Mouse (Mus musculus): ENCODE data around the gene Fam83c.

Gene Fam83c

DNA sequence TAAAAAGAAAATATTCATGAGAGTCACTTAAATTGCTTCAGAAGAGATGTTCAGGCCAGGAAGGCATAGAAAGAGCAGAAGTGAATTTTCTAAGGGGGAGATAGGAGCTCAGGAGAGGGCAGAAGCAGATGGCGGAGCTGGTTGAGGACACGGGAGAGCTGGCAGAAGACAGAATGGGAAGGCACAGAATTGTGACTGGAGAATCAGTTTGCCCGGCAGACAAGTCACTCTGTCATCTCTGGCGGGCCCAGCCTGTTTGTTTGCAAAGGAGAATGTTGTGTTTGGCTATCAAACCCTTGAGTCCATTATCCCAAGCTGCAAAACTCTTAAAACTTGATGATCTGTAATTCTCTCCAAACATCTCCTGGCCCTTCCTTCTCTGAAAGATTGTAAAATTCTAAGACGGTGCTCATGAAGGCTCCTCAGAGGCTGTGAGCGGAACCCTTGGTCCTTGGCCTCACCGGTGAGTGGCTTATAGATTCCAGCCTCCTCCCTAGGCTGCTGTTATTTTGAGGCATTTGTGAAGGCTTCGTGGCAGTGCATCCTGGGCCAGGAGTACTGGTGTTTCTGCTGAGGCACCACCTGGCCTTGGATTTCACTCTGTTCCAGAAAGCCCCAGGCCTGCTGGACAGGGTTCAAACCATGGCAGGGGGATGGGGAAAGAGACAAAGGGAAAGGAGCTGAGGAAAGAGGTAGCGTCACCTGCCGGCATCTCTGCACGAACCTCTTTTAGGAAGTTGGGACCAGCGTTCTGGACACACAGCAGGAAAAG lies 39.8 kb downstream of the Fam83c start:
- DNase-seq (ENCODE audit: low spot score) = no peak

DNA sequence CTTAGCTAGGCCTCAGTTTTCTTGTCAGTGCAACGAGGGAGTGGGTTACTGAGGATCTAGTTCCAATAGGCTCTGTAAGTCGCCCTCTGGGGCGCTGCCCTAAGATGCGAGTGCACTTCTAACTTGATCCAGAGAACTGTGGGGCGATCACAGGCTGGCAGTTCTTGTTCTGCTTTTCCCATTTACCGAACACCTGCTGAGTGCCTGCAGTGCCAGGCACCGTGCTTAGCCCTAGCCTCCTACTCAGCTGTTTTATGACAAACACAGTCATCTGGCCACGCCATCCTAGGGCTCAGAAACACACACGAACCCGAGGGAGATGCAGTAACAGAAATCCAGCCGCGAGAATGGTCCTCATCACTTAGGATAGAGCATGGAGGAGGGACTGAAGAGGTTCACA lies 41.8 kb downstream of the Fam83c start:
- DNase-seq (ENCODE audit: low spot score) = no peak

DNA sequence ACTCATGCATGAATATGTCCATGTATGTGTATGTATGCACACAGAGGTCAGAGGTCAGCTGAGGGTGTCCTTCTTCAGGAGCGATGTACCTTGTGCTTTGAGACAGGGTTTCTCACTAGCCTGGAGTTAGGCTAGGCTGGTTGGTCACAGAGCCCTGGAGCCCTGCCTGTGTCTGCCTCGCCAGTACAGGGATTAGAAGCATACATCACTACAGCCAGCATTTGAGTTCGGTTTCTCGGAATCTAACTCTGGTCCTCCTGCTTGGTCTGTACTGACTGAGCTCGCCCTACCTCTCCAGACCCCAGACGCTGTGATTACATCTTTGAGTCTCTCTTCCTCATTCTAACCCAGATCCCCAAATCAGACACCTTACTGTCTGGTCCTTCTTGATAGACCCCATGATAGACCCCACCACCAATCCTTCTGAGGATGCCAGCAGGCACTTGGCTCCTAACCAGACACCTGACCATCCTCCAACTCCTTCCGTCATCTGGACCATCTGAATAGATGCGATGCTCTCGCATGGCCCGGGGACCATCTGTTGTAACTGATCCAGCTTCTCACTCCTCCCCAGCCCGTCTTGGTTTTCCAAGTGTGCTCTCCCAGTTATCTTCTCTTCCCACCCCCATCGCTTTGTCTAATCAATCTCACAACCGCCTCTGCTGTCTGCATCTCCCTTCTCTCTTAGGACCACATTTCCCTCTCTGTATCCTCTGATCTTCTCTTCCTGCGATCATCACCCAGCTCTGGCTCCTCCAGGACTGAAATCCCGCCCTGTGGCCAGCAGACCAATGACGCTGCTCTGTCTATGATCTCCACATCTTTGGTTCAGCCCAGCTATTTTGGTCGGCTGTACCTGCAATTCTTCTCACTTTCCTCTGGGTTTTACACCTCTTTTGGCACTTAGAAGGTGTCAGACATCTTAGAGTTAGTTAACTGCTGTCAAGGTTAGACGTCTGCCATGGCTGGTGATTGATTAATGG lies 46.4 kb downstream of the Fam83c start:
- no peak for DNase-seq (ENCODE audit: low spot score)

DNA sequence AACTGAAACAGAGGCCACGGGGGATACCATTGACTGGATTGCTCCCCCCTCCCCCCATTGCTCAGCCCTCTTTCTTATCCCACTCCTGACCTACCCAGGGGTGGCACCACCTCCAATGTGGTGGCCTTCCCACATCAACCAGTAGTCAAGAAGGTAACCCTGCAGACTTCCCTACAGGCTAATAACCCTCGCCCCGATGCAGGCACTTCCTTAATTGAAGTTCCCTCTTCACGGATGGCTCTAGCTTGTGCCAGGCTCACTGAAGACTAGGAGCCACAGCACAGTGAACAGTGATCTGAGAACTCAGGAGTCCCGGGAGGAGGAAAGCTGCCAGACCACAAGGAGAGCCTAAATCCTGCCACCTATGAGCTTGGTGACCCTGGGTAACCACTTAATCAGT lies 47.7 kb downstream of the Fam83c start:
- no peak for DNase-seq (ENCODE audit: low spot score)

DNA sequence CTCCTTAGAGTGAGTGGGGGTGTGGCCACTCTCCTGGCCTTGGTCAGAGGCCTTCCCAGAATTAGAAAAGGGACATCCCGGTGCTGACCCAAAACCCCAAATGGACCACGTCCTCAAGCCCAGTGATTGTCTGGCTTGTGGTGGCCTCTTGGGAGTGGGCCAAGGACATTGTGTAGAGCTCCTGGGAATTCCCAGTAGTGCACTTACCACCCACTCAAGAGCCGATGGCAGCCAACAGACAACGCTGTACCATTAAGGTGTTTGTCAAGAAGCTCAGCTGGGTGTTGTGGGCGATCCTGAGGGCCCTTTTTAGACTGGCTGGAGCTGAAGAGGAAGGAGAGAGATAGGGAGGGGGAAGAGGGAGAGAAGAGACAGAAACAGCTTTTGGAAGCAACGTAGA lies 50.1 kb downstream of the Fam83c start:
- no peak for DNase-seq (ENCODE audit: low spot score)

DNA sequence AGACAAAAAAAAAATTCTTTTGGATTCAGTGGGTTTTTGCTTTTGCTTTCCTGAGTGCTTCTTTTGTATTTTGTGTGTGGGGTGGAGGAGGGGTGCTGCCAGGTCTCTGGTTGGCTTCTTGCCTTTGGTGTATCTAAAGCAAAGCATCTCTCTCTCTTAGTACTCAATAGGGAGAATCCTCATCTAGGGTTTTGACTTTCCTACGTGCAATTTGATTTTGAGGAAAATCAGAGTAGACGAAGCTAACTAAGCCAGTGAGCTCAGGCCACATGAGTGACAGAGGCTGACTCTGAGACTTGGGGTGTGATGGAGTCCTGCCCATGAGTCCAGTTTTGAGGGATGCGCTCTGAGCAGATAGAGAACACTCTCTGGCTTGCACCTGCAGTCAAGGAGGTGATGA lies 55.1 kb downstream of the Fam83c start:
- DNase-seq (ENCODE audit: low spot score) = no peak

DNA sequence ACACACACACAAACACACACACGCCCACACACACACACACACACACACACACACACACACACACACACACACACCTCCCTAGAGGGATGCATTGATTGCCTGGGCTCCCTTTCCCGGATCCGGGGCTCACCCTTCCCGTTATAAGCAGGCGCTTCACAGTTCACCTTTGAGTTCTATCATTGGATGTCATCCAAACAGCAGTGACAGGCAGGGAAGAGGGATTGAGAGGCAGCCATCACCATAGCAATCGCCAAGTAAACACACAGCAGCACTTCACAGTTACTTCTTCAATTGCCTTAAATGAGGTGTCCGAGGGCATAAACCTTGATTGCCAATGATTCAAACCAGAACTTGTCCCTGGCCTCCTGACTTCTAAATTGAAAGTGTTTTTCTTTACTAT lies 55.6 kb downstream of the Fam83c start:
- no peak for DNase-seq (ENCODE audit: low spot score)

DNA sequence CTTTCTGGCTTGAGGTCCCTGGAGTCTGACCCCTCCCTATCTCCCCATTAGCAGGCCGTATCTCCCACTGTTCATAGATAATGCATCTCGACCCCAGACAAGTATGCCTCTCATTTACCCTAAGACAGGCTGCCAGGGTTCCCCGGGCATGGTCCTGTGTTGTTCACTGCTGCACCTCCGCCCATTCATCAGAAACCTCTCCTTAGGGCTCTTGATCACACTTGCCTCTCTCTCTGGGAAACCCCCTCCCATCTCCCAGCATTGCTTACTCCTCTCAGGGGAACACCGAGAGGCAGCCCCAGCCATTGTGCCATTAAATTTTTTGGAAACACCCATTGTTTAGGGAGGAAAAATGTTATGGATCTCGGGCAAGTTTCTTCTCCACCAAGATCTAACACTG lies 56.6 kb downstream of the Fam83c start:
- no peak for DNase-seq (ENCODE audit: low spot score)

DNA sequence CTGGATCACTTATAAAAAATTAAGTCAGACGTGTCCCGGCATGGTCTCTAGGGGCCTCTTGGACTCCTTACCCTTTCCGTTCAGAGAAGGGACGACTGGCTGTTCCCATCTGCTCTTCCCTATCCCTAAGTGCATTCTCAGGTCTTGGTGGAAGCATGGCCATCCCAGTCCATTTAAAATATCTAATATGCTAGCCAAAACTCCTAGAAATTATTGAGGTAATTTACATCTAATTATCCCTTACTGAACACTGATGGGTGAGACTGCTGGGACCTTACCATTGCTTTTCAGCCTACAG lies 57.0 kb downstream of the Fam83c start:
- DNase-seq (ENCODE audit: low spot score) = no peak
